Comparison of ENCODE assay signal across 11 mouse cellular contexts in genomic region chr13:8913890-8914289, GRCm38 (mm10). TPM values are rescaled to one million over a fixed set of nuclear protein-coding genes. Genes with fewer than 3 reads are reported as not detected.
DNase-seq lines count a peak whose midpoint lies in the region; TF ChIP-seq lines count a peak whose summit lies in the region.
"Not testable (repeated sequence)": the region's sequence is repeated elsewhere in the genome, so short reads cannot be mapped to it uniquely, and the experiment has no call there.
"Had no signal": no experiment of that assay in that cellular context is flagged by ENCODE, and none has a peak within 500 bp of the region (broad histone marks: within the 10 kb centered on the region; RNA-seq: fewer than 3 reads in every experiment).

No protein-coding gene starts in this region.

- not testable (repeated sequence) for H3K4me3 ChIP-seq in kidney, adult 2 months (ENCODE audit: insufficient read depth, low read depth, low read length)

- not testable (repeated sequence) for H3K27me3 ChIP-seq in kidney, adult 2 months (replicated peaks; ENCODE audit: control insufficient read depth, insufficient read depth, low read length)

- H3K27ac ChIP-seq in kidney, adult 2 months (ENCODE audit: insufficient read depth, low read depth, low read length), result not testable (repeated sequence)

- H3K4me1 ChIP-seq in kidney, adult 2 months (ENCODE audit: control insufficient read depth, insufficient read depth, low read length), result not testable (repeated sequence)

- 80% methylated on average over 8 of the region's 8 CpGs for WGBS in kidney, adult 2 months

- not testable (repeated sequence) for H3K36me3 ChIP-seq in kidney, adult 2 months (ENCODE audit: control insufficient read depth, insufficient read depth, low read length)

- TF ChIP-seq CTCF in kidney, adult 2 months (conservative IDR thresholded peaks at IDR 0.05; ENCODE audit: insufficient read depth, insufficient read length, low read depth, low read length), result not testable (repeated sequence)

- peak; percentile 81 for DNase-seq in heart, adult 11 months
- peak; percentile 14 for DNase-seq in kidney, adult 11 months
- DNase-seq in kidney, adult 2 months, result peak; percentile 54
- DNase-seq in kidney, adult 9 months, result peak; percentile 60

- not testable (repeated sequence) for TF ChIP-seq POLR2A in kidney, adult 2 months (IDR thresholded peaks at IDR 0.05; ENCODE audit: low read depth, low read length)

RNA-seq across cellular contexts. Expression of gene Idi1, which starts 28.6 kb away (rescaled TPM):
- polyA plus RNA-seq in kidney, adult 2 months (2012; rRNA removed), result 8.8 and 11.0 TPM in 2 replicates

RNA-seq across cellular contexts. Expression of gene Gm9745, which starts 34.1 kb away (rescaled TPM):
- polyA plus RNA-seq in kidney, adult 2 months (2012; rRNA removed), result not detected in 2 replicates
- polyA plus RNA-seq: activated CD4-positive, CD25-positive, alpha-beta regulatory T cell, adult 4 months; adrenal gland, adult 2 months; brain, embryonic 14.5 days; C2C12; CD4-positive, CD25-positive, alpha-beta regulatory T cell, adult 4 months; G1E; Patski had no signal

RNA-seq across cellular contexts. Expression of gene Idi2, which starts 38.8 kb away (rescaled TPM):
- polyA plus RNA-seq in kidney, adult 2 months (2012; rRNA removed), result not detected in 2 replicates
- polyA plus RNA-seq: adrenal gland, adult 2 months; brain, embryonic 14.5 days; C2C12; CD4-positive, CD25-positive, alpha-beta regulatory T cell, adult 4 months; Patski had no signal

RNA-seq across cellular contexts. Expression of gene Wdr37, which starts 42.2 kb away (rescaled TPM):
- 9.9 and 11.4 TPM in 2 replicates for polyA plus RNA-seq in kidney, adult 2 months (2012; rRNA removed)

Comparison
In these comparisons a context has a peak if more than half of its experiments do, and no peak if none do; other contexts are left out.
1. DNase-seq: peak in every context shown above with its lines; median percentile 81 in heart, adult 11 months; 60 in kidney, adult 9 months; 54 in kidney, adult 2 months; 14 in kidney, adult 11 months.